Mouse (Mus musculus) liver, adult 2 months (tissue): ENCODE results near the gene Ttll8.

Experiments
- CTCF ChIP-seq: fragments of 200-500 bp; IDR thresholded peaks from 2 replicates; pipeline ENCODE4 v1.5.1; 2011; ENCODE audit warnings: low read depth, low read length, control low read depth
- POLR2A ChIP-seq: fragments of 200-500 bp; IDR thresholded peaks from 2 replicates; pipeline ENCODE4 v1.6.1; 2011; ENCODE audit warnings: low read length, control low read depth; ENCODE audit not compliant: insufficient read depth; ENCODE audit errors: extremely low read depth

GRCm38 (mm10) chr15:88903086-88903485, 51.1 kb downstream of the Ttll8 start:
- TF ChIP-seq CTCF (no peak), POLR2A (no peak)
